Mouse (Mus musculus): ENCODE data around the gene St6galnac1.
"Not testable (repeated sequence)": the region's sequence is repeated elsewhere in the genome, so short reads cannot be mapped to it uniquely, and the experiment has no call there.

St6galnac1 gene

GRCm38 (mm10) chr11:116775407-116775806 is at the start of gene St6galnac1:
St6galnac1 (minus strand) TSS chr11:116775507.
- no peak for DNase-seq (ENCODE audit: low read depth)

GRCm38 (mm10) chr11:116823885-116824284 is 48.6 kb upstream of the St6galnac1 start:
- DNase-seq (ENCODE audit: low read depth) = not testable (repeated sequence)

GRCm38 (mm10) chr11:116823255-116823654 is 47.9 kb upstream of the St6galnac1 start:
- DNase-seq (ENCODE audit: low read depth) = no peak

GRCm38 (mm10) chr11:116822626-116823025 is 47.3 kb upstream of the St6galnac1 start:
- DNase-seq (ENCODE audit: low read depth) = no peak

- peak; percentile 74 for DNase-seq (ENCODE audit: low read depth)
Measured at GRCm38 (mm10) chr11:116822215-116822614, 46.9 kb upstream of the St6galnac1 start.

GRCm38 (mm10) chr11:116821057-116821940 is 46.0 kb upstream of the St6galnac1 start:
- peak; percentile 71 for DNase-seq (ENCODE audit: low read depth)

GRCm38 (mm10) chr11:116819932-116820593 is 44.8 kb upstream of the St6galnac1 start:
- DNase-seq (ENCODE audit: low read depth) = peak; percentile 48

- peak; percentile 41 for DNase-seq (ENCODE audit: low read depth)
Measured at GRCm38 (mm10) chr11:116818722-116819121, 43.4 kb upstream of the St6galnac1 start.

- DNase-seq (ENCODE audit: low read depth) = no peak
Measured at GRCm38 (mm10) chr11:116817567-116817966, 42.3 kb upstream of the St6galnac1 start.

GRCm38 (mm10) chr11:116816769-116817168 is 41.5 kb upstream of the St6galnac1 start:
- DNase-seq (ENCODE audit: low read depth) = peak; percentile 95

GRCm38 (mm10) chr11:116814884-116815415 is 39.6 kb upstream of the St6galnac1 start:
- DNase-seq (ENCODE audit: low read depth) = peak; percentile 71

GRCm38 (mm10) chr11:116814076-116814883 is 39.0 kb upstream of the St6galnac1 start:
- peak; percentile 70 for DNase-seq (ENCODE audit: low read depth)

GRCm38 (mm10) chr11:116813610-116814009 is 38.3 kb upstream of the St6galnac1 start:
- DNase-seq (ENCODE audit: low read depth) = no peak

- peak; percentile 32 for DNase-seq (ENCODE audit: low read depth)
Measured at GRCm38 (mm10) chr11:116812793-116813529, 37.7 kb upstream of the St6galnac1 start.

GRCm38 (mm10) chr11:116810983-116811901 is 35.9 kb upstream of the St6galnac1 start:
- DNase-seq (ENCODE audit: low read depth) = no peak

- DNase-seq (ENCODE audit: low read depth) = no peak
Measured at GRCm38 (mm10) chr11:116810528-116810927, 35.2 kb upstream of the St6galnac1 start.

- DNase-seq (ENCODE audit: low read depth) = no peak
Measured at GRCm38 (mm10) chr11:116809520-116809919, 34.2 kb upstream of the St6galnac1 start.

- DNase-seq (ENCODE audit: low read depth) = no peak
Measured at GRCm38 (mm10) chr11:116808811-116809395, 33.6 kb upstream of the St6galnac1 start.

GRCm38 (mm10) chr11:116807938-116808606 is 32.8 kb upstream of the St6galnac1 start:
- peak; percentile 93 for DNase-seq (ENCODE audit: low read depth)
